Mouse (Mus musculus): ENCODE data around the gene Serpina3i.
"Not testable (repeated sequence)": the region's sequence is repeated elsewhere in the genome, so short reads cannot be mapped to it uniquely, and the experiment has no call there.

Gene Serpina3i

DNA sequence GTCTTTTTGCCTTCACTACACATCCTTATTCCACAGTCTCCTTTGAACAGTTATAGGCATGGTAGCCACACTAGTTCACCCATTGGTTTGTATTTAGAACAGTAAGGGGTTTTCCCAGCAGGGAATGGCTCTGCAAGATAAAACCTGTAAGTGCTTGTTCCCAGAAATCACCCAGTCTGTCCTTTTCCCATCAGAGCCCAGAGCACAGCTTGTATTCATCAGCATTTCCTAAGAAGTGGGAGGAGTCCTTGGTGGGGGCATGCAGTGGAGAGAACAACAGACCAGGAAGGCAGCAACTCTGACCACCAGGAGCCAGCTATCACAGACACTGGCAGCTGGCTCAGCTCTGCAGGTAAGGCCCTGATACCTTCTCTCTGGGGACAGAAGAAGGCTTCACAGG, at the start of gene Serpina3i:
Gene Serpina3i, plus strand, starts transcription at position 260 of the 400 bp plus-strand sequence.
- DNase-seq (ENCODE audit: low read depth, low spot score): peak; percentile 16

DNA sequence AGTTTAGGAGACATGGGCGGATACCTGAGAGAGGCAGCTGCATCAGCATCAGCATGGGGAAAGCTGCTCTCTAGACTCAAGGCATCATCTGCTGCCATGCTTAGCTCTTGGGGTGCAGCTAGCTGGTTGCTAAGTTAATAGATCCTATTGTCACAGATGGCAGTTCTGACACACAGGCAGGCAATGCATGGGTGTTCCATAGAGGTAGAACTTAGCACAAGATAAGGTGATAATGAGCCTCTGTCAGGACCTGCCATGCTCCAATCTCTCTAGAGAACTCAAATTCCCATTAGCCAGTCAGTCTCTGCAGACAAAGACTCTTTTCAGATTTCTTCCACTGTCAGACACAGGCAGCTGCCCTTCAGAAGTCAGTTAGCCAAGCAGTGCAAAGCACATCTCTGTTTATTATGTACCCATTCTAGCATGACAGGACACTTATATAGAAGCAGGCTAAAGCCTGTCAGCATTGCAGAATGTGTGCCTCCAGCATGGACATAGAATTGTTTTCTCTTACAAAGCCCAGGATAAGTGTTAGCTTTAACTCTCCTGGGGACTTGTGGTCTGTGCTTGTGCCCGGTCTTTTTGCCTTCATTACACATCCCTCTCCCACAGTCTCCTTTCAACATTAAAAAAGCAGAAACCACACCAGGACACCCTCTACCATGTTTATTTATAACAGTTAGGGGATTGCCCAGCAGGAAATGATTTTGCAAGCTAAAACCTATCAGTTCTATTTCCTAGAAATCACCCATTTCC, 49.1 kb upstream of the Serpina3i start:
- no peak for DNase-seq (ENCODE audit: low read depth, low spot score)

DNA sequence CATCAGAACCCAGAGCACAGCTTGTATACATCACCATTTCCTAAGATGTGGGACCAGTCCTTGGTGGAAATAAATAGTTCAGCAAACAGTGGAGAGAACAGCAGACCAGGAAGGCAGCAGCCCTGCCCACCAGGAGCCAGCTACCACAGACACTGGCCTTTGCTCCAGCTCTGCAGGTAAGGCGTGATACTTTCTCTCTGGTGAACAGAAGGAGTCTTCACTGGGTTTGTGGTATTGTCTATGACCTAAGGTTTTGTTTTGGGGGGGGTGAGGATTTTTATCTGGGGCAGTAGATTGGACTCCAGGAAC, 48.5 kb upstream of the Serpina3i start, which contains the start of gene Serpina3f:
Gene Serpina3f, plus strand, starts transcription at position 100 of the 309 bp plus-strand sequence.
- DNase-seq (ENCODE audit: low read depth, low spot score): no peak

GRCm38 (mm10) chr12:104215249-104215648, 47.7 kb upstream of the Serpina3i start:
- no peak for DNase-seq (ENCODE audit: low read depth, low spot score)

DNA sequence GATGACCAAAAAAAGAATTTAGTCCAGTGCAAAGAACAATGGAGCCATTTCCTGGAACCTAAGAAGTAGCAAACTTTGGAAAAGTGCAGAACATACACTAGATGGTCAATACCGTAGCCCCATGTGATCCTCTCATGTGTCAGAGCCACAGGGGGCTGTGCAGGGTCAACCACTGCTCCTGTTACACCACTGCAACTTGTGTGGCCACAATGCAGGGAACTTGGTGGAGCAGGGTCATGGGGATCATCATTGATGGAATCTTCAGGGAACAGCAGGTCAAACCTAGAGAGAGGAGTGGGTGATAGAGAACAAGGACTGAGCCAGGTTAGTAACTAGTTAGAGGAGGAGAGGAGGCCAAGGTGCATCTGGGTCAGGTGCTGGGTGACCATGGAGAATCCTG, 41.3 kb upstream of the Serpina3i start:
- no peak for DNase-seq (ENCODE audit: low read depth, low spot score)

- DNase-seq (ENCODE audit: low read depth, low spot score): no peak
Observed at GRCm38 (mm10) chr12:104223690-104224089, 39.2 kb upstream of the Serpina3i start.

DNA sequence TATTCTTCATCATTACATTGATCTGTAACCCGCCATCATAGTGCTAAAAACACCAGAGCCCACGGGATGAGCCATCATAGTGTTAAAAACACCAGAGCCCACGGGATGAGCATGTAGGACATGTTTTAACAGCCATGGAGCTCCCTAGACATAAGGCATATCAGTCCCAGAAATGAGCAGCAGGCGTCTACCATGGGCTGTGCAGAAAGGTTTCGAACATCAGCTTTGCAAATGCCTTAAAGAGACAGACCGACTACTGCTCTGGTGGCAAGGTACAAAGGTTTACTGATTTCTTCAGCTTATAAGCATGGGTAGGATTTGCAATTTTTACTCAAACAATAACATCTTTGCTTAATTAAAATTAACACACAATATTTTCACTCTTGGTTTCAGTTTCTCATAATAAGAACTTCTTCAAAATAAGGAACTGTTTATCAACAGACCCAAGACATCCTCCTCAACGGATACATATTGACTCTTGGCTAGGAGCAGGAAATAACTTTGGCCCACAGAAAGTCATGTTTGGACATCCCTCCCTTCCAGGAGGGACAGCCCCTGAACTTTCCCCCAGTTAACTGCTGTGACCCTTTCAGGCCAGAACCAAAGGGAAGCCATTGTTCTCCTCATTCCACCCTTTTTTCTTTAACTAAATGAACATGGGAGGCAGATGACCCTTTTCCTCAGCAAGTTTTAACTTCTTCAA, 38.2 kb upstream of the Serpina3i start:
- DNase-seq (ENCODE audit: low read depth, low spot score): no peak

GRCm38 (mm10) chr12:104230762-104231161, 32.2 kb upstream of the Serpina3i start:
- DNase-seq (ENCODE audit: low read depth, low spot score): no peak

DNA sequence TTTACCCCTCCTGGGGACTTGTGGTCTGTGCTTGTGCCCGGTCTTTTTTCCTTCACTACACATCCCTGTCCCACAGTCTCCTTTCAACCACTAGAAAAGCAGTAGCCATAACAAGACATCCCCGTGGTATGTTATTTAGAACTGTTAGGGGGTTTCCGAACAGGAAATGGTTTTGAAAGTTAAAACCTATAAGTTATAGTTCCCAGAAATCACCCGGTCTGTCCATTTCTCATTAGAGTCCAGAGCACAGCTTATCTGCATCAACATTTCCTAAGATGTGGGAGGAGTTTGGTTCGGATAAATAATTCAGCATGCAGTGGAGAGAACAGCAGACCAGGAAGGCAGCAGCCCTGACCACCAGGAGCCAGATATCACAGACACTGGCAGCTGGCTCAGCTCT, 27.0 kb upstream of the Serpina3i start, which contains the start of gene Serpina3g:
Gene Serpina3g, plus strand, starts transcription at position 331 of the 400 bp plus-strand sequence.
- no peak for DNase-seq (ENCODE audit: low read depth, low spot score)

DNA sequence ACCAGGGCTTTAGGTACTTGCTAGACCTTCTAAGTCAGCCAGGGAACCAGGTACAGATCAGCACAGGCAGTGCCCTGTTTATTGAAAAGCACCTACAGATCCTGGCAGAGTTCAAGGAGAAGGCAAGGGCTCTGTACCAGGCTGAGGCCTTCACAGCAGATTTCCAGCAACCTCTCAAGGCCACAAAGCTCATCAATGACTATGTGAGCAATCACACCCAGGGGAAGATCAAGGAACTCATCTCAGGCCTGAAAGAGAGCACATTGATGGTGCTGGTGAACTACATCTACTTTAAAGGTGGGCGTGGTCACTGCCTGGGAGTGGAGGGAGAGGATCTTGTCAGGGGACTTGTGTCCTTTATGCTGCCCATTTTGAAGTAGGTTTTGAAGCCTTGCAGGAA, 24.9 kb upstream of the Serpina3i start:
- DNase-seq (ENCODE audit: low read depth, low spot score): not testable (repeated sequence)

DNA sequence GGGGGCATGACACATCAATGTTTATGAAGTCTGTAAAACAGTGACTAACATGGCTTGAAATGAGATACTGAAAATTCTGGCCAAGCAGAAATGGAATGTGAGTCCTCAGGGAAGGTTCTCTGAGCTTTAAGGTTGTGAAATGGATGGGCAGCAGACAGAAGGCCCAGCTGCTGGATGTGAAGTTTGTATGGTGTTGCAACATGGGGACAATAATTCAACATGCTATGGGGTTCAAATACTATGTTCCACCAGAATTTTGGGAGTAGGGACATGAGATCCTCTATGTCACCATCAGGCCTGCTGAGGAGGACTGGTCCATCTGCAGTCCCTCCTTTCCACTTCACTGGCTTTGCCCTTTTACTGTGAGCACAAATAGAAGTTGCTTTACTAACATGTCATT, 19.6 kb upstream of the Serpina3i start:
- DNase-seq (ENCODE audit: low read depth, low spot score): no peak

GRCm38 (mm10) chr12:104245092-104245491, 17.8 kb upstream of the Serpina3i start:
- DNase-seq (ENCODE audit: low read depth, low spot score): no peak

- DNase-seq (ENCODE audit: low read depth, low spot score): no peak
Observed at GRCm38 (mm10) chr12:104245595-104245994, 17.3 kb upstream of the Serpina3i start.

DNA sequence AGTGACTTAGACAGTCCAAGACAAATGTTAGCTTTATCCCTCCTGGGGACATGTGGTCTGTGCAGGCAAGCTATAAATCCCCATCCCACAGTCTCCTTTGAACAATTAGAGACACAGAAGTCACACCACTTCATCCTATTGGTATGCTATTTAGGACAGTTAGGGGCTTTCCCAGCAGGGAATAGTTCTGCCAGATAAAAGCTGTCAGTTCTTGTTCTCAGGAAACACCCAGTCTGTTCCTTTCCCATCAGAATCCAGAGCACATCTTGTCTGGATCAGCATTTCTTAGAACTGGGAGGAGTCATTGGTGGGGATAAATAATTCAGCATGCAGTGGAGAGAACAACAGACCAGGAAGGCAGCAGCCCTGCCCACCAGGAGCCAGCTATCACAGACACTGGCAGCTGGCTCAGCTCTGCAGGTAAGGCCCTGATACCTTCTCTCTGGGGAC, 15.3 kb upstream of the Serpina3i start:
- peak; percentile 18 for DNase-seq (ENCODE audit: low read depth, low spot score)

GRCm38 (mm10) chr12:104248231-104248630, 14.7 kb upstream of the Serpina3i start:
- no peak for DNase-seq (ENCODE audit: low read depth, low spot score)

- no peak for DNase-seq (ENCODE audit: low read depth, low spot score)
Observed at GRCm38 (mm10) chr12:104261041-104261440, 1.9 kb upstream of the Serpina3i start.

GRCm38 (mm10) chr12:104266374-104266773, 3.5 kb downstream of the Serpina3i start:
- DNase-seq (ENCODE audit: low read depth, low spot score): no peak

- no peak for DNase-seq (ENCODE audit: low read depth, low spot score)
Observed at GRCm38 (mm10) chr12:104278216-104279055, 15.5 kb downstream of the Serpina3i start.

DNA sequence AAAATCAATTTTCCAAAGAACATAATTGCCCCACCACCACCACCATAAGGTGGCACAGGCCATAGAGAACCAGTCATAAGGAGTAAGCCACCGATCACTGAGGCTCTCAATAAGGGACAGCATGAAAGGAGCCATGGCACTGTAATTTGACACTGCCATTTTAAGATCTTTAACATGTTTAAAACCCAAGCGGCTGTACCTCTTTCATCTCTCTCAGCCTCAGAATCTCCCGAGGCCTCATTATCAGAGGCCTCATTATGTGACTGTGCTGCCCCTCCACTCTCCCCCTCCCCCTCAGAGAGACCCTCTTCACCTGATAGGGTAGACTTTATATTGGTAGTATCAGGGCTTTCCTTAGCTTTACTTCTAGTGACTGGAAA, 16.1 kb downstream of the Serpina3i start:
- no peak for DNase-seq (ENCODE audit: low read depth, low spot score)

DNA sequence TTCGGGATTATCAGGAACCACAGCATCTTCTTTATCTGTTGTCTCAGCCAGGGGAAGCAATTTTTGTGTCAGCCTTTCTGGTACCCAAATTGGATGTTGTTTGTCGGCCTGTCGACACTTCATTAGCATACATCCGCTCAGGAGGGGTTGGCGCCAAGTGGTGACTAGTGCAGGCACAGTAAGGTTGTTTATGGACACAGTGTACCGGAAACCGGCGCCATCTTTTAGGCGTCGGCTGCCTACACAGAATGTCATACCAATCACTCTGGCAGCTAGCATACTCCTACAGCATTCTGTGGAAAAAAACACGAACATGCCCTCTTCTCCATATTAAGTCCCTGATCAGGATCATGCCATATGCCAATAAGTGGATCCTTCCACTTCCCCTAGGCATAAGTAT, 20.5 kb downstream of the Serpina3i start:
- DNase-seq (ENCODE audit: low read depth, low spot score): no peak

DNA sequence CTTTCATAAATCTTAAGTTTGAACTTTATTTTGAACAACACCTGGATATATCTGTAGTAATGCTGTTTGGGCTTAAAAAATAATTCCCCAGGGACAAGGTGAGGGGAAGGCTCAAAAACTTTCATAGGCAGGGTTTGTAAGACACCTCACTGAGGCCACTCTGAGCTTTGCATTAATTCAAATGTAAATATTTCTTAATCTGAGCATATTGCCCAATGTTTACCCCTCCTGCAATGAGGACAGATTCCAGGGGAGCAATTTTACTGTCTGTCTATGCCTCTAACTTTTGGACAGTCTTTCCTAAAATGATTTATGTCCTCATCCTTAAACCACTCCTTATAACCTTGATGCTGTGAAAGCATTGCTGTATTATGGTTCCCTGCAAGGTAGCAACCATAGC, 25.4 kb downstream of the Serpina3i start:
- no peak for DNase-seq (ENCODE audit: low read depth, low spot score)

GRCm38 (mm10) chr12:104289872-104290271, 26.9 kb downstream of the Serpina3i start:
- no peak for DNase-seq (ENCODE audit: low read depth, low spot score)

Data from WW6 (cell line).